Mouse (Mus musculus): ENCODE results near the gene Sergef.

Sergef gene

DNA sequence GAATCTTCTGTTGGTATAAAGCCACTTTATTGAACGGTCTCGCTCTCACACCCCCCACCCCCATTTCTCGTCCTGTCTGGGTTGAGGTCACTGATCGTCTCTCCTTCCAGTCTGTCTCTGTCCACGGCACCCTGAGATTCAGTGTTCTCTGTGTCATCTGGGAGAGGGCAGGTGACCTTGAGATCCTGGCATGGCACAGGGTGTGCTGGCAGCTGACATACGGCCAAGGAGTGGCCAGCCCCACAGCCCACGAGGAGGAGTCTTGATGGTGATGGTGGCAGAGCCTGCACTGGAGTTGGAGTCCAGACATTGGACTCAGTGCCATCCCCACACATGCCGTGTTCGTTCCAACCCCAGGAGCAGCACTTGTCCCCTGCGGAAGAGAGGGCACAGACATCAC lies 196.4 kb downstream of the Sergef start:
- no peak for DNase-seq

DNA sequence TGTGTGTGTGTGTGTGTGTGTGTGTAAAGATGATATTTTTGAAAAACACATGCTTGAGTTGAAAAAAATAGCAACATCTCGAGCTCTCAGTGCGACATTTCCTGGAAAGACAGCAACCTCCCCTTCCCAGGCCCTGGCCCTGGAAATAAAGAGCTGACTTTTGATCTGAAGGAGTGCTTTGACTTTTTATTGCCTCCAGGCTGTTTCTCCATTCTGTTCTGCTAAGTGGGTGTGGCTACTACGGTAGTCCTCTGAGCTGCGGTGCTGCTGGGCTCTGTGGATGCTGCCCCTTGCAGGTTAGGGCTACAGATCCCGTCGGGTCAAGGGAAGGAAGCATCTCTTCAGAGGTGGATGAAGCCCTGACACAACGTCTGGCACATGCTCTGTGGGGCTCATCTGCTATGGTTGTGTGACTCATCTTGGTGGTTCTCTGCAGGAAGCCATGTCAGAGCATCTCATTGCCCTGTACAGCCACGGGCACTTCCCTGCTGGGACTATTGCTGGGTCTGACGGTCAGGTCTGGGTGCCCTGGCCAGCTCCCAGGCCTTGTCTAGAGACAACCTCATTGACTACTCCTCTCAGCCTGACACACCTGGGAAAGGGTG lies 201.0 kb downstream of the Sergef start:
- no peak for DNase-seq

DNA sequence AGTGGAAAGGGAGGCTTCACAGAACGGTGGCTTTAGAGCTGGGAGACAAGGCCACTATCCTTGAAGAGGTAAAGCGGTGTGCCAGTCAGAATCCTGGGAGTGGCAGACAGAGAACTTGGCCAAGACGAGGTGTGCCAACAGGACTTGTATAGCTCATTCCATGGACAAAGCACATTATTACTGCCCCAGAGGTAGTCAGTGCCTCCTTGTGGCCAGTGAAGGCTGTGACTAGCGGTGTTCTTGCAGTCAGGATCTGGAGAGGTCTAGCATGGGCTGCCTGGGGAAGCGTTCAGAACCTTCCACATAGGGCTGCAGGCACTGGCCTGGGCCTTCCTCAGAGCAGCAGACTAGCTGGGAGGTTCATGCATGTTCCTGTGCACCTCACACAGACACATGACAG lies 203.8 kb downstream of the Sergef start:
- no peak for DNase-seq

DNA sequence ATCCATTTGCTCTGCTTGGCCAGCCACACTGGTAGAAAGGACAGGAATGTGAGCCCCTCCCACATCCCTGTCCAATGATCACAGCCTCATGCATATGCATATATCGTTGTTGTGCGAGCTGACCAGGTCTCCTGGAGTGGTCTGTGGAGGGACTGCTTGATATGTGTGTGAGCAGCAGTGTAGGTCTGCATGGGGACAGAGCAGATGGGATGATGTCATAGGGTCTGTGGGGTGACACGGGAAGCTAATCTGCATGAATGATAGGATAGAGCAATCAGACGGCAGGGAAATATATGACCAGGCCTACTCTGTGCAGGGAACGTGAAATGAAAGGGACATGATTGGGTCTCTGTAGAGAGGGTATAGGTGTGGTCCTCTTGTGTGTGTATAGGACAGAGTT lies 205.7 kb downstream of the Sergef start:
- DNase-seq = no peak

DNA sequence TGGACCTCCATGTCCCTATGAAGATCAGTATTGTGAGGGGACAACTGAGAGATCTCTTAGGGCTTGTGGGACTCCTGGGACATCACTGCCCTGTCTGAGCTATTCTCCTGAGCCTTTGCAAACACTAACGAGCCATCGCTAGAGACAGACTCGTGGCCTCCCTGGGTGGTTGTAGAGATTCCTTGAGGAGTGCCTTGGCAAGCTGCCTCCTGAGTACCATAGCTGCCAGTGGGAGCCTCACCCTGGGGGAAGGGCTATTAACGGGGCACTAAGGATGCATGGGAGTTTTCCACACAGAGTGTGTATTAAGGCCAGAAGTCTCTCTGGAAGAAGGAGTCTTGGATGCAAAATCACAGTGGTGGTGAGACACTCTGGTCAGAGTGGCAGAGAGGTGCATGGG lies 214.6 kb downstream of the Sergef start:
- no peak for DNase-seq

DNA sequence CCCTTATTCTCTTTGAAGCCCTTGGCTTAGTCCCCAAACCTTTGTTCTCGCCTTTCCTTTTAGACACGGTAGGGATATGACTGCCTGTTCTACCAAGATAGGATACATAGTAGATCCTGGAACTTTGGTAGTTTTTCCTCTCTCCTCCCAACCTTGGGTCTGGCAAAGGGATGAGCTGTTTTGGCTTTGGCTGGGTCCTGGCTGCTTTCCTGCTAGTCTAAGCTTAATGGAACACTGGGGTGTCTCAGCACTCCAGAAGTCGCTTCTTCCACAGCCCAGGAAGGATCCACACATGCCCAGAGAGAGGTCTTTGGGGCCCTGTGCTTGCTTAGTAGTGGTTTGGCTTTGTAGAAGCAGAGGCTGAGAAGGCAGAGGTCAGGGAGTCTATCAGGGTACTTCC lies 215.7 kb downstream of the Sergef start:
- no peak for DNase-seq

DNA sequence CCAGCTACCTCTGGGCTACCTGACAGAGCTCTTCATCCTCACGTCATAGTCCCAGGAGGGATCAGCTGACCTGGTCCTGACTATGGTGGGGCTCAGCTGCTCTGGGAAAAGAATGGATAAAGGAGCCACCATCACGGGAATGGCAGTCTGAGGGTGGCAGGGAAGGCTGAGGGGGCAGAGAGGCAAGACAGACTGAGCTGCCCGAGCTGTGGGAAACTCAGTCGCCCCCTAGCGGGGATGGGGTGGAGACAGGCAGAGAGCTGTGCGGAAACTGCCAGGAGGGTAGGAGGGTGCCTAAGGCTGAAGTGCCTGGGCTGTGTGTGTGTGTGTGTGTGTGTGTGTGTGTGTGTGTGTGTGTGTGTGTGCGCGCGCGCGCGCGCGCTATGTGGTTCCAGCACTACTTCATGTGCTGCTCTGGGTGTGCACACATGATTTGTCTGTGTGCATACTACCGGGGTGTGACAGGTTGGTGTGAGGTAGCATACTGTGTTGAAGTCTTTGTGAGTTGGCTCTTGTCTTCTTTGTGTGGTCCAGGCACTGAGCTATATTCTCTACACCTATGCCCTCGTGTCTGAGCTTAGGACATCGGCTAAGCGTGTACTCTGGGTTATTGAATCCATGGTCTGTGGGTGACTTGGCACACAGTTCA lies 216.7 kb downstream of the Sergef start:
- DNase-seq = no peak

DNA sequence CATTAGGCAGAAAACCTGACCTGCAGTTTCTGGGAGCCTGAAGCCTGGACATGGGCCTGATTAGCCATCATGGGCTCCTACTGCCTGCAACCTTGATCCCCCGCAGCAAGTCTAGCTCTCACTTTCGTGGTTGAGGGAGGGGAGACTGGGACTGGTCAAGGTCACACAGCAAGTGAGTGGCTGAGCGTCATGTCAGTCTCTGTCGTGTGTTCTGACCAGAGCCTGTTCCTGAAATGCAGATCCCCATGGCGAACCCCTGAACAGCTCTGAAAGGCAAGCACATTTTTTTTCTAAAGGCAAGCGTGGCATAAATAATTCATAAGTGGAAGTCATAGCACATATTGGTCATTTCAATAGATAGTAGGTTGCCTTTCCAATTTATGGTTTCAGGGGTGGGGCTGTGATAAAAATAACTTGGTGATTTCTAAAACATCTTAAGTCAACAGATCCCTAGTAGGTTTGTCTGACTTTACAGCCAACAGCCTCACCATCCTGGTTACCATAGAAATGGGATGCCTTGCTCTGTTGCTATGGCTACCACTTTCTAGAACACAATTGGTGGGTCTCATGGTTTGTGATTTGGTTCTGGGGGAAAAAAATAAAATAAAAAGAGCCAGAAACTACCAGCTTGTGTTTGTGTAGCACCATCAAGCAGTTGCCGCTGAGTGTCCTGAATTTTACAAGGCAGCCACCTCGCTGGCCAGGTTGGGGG lies 217.4 kb downstream of the Sergef start:
- DNase-seq = no peak

DNA sequence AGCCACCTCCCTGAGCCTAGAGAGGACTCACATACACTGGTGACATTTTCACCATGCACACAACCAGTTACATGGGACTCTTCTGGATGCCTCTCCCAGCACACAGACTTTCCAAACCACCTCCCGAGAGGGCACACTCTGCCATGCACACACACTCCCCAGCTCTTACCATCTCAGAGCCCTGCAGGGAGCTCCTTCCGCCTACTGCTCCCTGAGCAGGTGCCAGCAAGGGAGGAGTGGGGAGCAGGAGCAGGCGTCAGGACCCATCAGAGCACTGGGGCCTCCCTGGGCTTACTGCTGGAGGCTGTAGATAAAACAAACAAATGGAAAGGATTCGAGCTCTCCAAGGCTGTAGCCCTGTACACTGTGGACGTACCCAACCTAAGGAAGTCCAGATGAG lies 218.1 kb downstream of the Sergef start:
- no peak for DNase-seq

DNA sequence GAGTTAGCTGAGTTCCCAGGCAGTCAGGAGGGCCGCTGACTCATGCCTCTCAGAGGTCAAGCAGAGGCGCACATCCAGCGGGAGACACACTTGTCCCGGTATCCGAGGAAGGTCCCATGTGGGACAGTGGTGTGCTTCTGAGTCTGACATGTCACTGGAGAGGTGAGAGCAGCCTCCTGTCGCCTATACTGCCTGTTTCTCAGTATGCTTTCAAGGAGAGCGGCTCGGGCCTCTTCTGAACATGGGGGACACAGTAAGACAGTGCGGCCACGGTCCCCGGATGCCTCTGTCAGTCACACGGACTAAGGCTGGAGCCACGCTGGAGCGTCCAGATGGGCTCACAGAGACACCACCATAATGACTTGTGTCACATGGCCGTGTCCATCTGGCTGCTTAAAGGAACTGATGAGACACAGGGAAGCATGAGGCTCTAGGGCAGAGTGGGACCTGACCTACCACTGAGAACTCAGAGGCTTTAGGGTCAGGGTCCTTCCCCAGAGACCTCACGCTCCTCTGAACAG lies 221.4 kb downstream of the Sergef start:
- DNase-seq = no peak

DNA sequence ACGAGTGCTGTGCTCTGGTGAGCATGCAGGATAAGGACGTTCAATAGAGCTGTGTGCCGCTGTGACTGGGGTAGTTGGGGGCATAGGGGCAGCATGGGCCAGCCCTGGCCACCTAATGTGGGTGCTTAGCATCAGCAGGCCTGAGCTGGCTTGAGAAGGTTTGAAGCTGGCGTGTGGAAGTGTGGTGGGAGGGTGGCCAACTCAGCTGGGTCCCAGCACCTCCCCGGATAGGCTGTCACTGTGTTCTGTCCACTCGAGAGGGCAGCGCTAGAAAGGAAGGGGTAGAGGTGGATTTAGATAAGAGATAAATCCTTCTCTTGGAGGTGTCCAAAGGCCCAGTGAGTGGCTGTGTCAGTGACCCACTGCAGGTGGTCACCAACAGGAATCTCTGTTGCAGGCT lies 222.1 kb downstream of the Sergef start:
- no peak for DNase-seq

DNA sequence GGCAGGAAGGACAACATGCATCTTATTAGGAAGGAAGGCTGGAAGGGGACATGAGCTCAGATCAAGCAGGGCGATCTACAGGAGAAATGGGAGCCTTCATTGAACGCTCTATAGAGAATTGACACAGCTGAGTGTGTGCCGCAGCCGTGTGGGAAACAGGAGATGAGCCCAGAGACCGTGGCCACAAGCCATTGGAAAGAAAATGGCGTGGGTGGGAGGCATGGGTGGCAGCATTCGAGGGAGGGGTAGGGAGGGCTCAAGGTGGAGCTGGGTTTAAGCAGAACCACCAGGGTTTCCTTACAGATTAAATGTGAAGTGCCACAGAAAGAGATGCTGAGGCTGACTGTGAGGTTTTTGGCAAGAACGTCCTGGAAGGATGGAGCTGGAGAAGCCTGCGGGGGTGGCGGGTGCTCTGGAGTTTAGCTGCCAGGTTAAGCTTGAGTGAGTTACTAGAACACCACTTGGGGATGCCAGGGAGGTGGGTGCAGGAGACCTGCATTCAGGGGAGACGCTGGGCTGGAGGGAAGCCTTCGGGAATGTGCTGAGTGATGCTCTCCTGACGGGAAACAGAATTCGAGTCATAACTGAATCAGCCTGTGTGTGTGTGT lies 223.7 kb downstream of the Sergef start:
- no peak for DNase-seq

DNA sequence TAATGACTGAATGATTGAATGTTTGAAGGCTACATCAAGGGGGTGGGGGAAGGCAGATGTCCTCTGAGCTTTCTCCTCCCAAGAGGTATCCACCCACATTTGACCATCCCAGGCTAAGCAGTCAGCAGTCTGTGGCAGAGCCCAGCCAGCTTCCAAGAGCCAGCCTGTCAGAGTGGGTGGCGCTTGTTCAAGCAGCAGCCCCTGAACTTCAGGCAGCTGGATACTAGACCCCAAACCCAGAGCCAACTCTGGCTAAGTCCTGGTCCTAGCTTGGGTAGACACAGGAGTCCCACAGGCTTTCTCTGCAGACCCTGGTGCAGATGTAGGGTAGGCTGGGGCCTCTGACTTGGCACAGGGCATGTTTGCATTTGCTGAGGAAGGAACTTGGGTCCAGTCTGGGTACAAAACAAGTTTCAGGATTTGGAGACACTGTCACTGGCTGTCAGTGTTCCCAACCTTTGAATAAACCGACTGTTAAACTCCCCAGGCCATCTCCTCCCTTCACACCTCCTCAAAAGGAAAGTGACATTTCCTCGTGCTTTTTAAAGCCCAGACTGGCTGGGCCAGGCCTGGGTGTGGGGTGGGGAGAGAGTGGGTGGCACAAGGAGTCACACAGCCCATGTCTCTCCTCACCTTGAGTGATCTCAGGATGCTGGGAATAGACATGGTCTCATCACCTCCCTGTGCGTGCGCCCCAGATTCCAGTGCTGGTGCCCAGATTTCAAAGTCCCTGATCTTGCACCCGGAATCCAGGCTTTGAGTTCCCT lies 225.5 kb downstream of the Sergef start:
- DNase-seq = no peak

DNA sequence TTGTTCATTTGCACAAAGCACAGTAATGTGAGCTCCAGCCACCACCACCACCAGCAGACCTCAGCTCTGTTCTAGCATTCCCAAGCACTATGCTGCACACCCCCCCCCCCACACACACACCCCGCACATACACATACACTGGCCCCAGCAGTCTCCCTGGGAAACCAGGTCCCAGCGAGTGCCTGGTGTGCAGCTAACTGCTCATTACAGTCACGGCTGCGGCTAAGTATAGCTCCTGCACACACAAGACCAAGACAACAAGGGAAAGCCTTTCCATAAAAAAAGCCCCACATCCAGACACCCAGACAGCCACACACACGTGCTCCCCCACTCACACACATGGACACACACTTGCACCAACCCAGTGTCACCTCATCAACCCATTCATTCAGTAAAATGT lies 226.8 kb downstream of the Sergef start:
- no peak for DNase-seq

DNA sequence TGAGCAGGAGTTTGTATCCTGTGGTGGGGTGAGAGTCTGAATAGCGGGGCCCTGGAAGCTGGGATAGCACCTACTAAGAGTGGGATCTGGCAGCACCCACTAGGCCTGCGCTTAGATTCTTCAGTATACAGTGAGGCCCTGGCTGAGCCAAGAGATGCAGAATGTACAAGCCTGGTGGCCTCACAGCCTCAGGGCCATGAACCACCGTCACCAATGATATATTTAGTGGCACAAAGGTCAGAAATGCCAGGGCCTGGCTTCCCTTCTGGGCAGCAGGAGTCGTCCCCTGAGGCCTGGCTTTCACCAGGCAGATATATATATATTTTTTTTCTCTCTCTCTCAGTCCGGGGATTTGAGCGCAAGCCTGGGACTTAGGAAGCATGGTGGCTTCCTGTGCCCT lies 228.9 kb downstream of the Sergef start:
- no peak for DNase-seq

DNA sequence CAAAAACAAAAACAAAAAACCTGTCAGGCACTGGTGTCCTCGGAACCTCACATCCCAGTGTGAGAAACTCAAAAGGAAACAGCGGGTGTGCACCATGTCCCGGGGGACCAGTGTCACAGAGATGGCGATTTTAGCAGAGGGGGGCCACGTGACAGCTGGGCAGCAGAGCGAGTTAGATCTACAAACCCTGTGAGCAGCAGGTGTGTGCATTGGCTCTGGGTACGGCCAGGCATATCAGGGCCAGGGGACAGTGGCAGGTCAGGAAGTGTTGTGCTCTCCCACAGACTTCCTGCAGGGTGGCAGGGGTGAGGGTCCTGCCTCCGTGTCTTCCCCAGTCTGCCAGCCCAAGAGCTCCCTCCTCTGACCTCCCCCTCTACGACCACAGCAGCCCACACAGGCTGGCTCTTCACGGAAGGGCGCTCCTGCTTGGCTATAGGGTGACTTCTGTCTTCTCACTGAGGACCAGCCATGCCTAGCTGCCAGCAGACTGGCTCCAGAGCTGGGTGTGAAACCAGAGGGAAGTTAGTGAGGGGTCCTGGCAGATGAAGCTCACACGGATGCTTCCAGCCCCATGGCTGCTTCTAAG lies 230.3 kb downstream of the Sergef start:
- no peak for DNase-seq

DNA sequence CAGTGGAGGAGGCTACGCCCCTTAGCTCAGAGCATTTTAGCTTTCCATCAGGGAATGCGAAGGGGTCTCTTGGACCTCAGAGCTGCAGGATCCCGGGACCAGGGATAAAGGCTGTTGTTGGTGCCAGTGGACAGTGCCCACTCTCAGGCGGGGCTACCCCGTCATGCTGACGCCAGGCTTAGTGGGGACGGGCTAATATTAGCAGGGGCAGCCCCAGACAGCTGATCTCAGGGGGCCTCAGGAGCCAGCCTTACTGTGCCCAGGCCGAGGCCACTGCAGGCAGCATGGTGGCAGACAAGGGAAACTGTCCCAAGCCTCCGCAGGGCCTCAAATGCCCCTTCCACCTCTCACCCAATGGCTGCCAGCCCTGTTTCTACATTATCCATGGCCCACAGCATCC lies 231.0 kb downstream of the Sergef start:
- no peak for DNase-seq

DNA sequence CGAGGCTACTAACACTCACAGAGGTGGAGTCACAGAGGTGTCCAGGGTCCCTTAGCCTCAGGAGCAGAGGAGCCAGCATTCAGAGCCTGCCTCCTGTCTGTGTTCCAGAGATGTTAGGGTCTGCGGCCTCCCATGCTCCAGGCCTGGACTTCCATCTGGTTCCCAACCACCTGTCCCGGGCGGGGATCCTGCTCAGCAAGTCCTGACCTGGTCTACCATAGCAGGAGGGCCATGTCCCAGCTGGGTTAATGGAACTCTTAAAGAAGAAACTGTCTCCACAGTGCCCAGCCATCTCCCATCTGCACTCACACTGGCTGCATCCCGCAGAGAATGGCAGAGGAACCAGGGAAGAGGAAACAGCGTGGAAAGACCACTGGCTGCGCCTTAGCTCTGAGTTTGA lies 234.9 kb downstream of the Sergef start:
- no peak for DNase-seq

DNA sequence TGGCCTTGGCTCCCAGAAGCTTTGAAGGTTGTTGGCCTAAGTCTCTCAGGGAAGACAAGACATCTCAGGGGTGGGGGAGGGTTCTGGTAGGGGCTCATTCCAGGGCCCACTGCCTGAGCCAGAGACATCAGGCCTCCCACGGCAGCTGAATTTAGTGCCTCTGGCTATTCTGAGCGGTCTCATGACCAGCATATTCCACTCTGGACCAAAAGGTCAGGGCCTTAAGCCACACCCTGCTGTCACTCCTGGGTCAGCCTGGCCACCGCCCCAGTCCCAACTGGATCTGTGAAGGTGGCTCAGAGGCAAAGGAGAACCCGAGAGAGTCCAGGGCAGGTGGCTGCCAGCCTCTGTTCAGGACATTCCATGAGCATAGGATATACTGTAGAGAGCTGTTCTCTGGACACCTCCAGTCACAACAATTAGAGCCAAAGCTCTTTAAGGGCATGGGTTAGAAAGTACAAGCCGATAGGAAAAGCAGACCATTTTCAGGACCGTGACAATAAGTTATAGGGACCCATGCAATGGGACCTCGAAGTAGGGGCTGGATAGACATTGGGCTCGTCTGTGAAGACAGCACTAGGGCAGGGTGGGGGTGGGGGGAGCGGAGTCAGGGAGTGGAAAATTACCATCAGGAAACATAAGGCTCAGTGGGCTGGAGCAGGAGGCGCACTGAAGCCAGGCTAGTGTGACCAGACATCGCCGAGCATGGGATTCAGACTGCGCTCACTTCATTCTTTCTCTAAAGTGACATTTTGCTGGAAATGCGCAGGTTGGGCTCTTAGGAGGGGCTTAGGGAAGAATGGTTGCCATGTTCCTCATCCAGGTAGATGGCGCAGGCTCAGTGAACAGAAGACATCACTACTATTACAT lies 235.8 kb downstream of the Sergef start:
- peak; percentile 92 for DNase-seq

DNA sequence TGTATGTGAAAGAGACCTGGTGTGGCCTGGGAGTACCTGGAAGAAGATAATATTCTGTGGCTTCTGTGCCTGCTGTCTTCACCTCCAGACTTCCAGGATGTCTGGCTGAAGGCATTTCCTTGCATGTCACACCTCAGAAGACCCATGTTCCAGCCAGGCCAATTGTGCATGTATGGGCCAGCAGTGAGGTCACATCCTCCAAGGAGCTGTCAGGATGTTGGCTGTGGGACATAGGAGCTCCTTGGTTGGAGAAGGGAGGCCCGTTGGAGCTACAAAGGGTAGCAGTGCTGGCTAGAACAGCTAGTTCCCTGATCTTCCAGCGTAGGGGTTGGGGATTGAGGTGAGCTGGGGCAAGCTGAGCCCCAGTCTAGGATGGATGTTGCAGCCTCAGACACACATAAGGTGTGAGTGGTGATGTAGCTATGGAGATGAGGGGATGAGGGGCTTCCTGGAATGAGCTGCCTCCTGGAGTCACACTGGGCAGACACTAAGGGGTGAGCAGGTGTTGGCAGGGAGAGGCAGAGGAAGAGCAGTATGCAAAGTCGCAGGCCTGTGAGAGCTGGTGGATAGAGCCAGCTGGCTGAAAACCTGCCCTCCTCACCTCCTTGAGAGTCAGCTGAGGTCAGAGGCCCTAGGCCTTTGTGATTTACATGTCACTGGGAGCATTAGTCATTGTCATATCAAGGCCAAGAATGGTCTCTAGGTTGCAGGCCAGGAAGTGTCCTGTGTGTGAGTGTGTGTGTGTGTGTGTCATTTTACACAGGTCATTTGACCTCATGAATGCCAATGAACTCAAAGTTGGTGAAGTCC lies 238.0 kb downstream of the Sergef start:
- DNase-seq = no peak

DNA sequence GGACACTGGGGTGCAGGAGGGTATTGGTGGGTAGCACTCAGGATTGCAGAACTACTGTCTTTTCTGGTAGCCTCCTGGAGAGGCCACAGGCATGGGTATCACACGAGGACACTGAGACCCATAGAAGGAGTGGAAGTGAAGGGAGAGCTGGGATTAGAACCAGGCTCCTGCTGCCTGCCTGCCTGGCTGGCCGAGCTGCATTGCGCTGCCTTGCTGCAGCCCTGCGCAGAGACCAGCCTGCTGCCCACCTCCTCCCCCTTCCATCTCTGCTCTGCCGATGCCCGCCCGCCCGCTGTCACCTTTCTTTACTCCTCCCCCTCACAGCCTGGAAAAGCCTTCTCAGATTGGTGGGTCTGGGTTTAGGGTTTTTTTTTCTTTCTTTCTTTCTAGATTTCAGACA lies 239.3 kb downstream of the Sergef start:
- no peak for DNase-seq
